Mouse (Mus musculus) olfactory bulb, adult 2 months (tissue): Measurements from ENCODE around the gene Tm9sf1.

Experiments used
- CTCF ChIP-seq: fragments of 200-500 bp; IDR thresholded peaks from 2 replicates; pipeline ENCODE4 v1.5.1; 2012; ENCODE audit warnings: low read depth, mild to moderate bottlenecking, low read length, moderate library complexity; ENCODE audit not compliant: insufficient read depth
- POLR2A ChIP-seq: fragments of 200-500 bp; IDR thresholded peaks from 2 replicates; pipeline ENCODE4 v1.6.1; 2012; ENCODE audit warnings: mild to moderate bottlenecking, low read depth, low read length, moderate library complexity; ENCODE audit not compliant: insufficient read depth

DNA sequence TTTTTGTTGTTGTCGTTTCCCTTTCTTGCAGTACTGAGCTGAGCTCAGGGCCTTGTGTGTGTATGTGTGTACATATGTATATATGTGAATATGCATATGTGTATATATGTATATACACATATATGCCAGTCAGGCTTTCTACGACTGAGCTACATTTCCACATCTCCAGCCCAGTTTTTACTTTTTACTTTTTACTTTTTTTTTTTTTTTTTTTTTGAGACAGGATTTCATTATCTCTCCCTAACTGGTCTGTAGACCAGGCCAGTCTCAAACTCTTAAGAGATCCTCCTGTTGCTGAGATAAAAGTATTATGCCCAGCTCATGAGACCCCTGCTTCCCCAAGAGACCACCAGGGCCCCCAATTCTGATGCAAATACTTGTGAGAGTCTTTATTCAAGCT lies 26.8 kb downstream of the Tm9sf1 start:
- TF ChIP-seq POLR2A, result no peak
- TF ChIP-seq CTCF, result no peak
